Mouse (Mus musculus) cerebellum, postnatal 4 days (tissue): ENCODE measurements around the gene Ripk3.

ENCODE experiments used
- DNase-seq, 2 experiments: peaks; one replicate each; pipeline ENCODE4 v3.0.0; 2022; ENCODE audit warnings: low spot score in 2 of 2, mixed read lengths in 1 of 2

Ripk3 gene

GRCm38 (mm10) chr14:55788256-55789050 lies at the start of gene Ripk3:
Gene Ripk3, minus strand, starts transcription at chr14:55788865.
- DNase-seq, result no peak

DNA sequence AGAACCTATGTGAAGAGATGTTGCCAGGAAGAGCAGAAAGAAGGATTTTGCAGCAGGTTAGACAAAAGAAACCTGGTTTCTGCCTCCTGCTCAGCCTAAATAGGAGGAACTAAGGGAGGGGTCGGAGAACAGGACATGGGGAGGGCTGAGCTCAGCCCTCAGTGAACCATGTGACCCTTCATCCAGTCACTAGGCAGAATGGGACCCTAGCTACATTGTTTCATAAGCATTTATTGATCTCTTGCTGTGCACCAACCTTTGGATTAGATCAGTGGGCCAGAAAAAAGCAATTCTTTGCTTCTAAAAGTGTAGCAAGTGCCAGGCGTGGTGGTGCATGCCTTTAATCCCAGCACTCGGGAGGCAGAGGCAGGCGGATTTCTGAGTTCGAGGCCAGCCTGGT lies 49.6 kb upstream of the Ripk3 start:
- no peak for DNase-seq

DNA sequence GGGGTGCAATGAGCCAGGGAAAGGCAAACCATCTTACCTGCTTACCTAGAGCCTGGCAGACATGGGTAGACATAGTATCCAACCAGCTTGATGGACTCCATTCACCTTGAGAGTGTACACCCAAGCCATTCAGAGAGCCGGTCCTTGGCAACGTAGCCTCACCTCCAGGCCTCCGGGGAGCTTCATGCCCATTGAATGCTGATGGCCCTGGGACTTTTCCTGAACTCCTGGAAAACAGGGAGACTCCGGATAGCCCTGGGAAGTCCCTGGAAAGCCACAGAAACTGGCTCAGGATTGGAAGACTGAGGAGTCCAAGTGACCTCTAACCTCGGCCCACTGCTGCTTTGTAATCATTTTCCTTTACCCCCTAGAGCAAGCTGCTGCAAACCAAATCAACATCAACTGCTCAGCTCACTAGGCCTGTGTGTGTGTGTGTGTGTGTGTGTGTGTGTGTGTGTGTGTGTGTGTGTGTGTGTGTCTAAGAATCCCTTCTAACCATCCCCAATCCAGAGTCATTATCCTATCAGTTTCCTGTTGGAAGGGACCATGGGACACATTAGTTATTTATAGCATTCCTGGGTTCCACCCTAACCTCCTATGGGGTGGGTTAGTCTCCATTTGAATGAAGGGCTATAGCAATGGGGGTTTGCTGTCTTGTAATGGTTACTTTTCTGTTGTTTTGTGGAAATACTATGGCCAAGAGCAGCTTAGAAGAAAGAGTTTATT lies 46.3 kb upstream of the Ripk3 start:
- DNase-seq, result no peak

GRCm38 (mm10) chr14:55833126-55833525 lies 44.5 kb upstream of the Ripk3 start:
- DNase-seq, result no peak

GRCm38 (mm10) chr14:55830331-55830730 lies 41.7 kb upstream of the Ripk3 start:
- no peak for DNase-seq

GRCm38 (mm10) chr14:55829854-55830253 lies 41.2 kb upstream of the Ripk3 start:
- no peak for DNase-seq

DNA sequence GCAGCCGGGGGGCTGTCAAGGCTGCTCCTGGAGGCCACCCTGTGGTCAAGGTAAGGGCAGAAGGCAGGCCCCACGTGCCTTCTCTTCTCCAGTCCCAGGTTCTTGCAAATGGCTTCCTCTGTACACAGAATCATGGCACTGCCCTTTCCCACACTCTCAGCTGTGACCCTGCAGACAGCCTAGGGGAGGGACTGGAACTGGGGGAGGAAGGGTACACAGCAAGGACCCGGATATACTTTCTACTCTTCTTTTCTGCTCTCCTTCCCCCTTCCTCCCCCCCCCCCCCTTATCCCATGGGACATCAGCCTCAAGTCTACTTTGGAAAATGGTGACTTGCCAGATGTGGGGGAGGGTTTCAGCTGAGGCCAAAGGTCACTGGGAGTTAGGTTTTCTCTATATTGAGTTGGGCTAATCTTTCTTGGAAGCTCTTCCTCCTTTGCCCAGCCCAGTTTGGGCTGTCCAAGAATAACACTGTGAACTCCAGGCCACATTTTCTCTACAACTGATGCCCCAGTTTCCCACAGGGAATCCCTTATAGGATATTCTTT lies 40.1 kb upstream of the Ripk3 start:
- DNase-seq, result no peak

- peak in 1 of 2 experiments; percentile 32 for DNase-seq
Observed at GRCm38 (mm10) chr14:55826551-55827340, 38.1 kb upstream of the Ripk3 start.

GRCm38 (mm10) chr14:55826142-55826541 lies 37.5 kb upstream of the Ripk3 start:
- peak in 1 of 2 experiments; percentile 13 for DNase-seq

GRCm38 (mm10) chr14:55825216-55826051 lies 36.8 kb upstream of the Ripk3 start:
- DNase-seq, result peak in 1 of 2 experiments; percentile 64

GRCm38 (mm10) chr14:55824481-55825215 lies 36.0 kb upstream of the Ripk3 start:
- peak in 1 of 2 experiments; percentile 32 for DNase-seq

GRCm38 (mm10) chr14:55824001-55824480 lies 35.4 kb upstream of the Ripk3 start:
- DNase-seq, result peak in 1 of 2 experiments; percentile 12

DNA sequence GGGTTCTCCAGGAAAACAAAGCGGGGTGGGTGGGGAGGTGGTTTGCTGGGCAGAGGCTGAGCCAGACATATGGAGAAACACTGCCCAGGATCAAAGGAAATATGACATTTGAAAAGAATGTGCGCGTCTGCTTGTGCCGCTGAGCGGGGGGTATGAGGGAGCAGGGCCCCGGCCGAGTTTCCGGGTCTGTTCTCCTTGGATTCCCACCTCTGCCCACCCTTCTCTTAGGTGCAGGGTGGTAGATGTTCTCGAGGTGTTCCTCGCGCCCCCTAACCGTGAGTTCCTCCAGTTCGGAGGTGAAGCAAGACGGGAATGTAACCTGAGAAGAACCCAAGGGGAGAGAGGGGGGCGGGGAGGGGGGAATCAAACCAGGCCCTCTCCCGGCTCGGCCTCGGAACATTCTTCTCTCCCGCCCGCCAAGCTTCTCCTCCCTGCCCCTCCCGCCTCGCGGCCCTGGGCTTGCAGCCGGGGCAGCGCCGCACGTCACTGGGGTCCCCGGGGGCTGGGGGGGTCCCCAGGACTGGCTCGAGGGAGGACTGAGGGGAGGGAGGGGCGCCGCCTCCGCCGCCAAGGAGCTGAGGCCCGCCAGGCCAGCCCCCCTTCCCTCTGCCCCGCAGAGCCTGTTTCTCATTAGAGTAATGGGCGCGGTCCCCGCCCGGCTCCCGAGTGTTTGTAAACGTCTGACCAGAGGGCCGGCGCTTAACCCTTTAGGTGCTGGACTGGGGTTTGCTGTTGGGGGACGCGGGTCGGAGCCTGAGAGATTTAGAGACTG lies 34.5 kb upstream of the Ripk3 start, which contains the start of gene Nfatc4:
Gene Nfatc4 (plus strand): TSS at position 154 of the 772 bp plus-strand sequence.
- peak; percentile 57 to 78 for DNase-seq

- peak; percentile 46 to 73 for DNase-seq
Observed at GRCm38 (mm10) chr14:55822435-55822990, 33.8 kb upstream of the Ripk3 start.

DNA sequence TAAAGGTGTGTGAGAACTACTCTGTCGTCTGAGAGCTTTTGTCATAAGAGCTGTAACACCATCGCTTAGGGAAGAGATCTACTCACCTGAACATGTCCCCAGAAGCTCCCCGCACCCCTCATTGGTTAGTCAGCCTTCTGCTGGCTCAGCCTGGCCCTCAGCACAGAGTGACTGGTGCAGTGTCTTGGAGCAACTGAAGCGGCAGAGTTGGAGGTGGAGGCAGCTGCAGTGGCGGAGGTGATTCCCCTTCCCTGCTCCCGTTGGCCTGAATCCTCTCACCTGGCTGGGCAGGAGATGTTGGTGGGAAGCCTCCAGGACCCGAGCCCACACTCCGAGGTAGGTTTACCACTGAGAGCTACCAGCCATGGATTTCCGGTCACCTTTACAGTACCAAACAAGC lies 31.9 kb upstream of the Ripk3 start:
- peak in 1 of 2 experiments; percentile 0 for DNase-seq

DNA sequence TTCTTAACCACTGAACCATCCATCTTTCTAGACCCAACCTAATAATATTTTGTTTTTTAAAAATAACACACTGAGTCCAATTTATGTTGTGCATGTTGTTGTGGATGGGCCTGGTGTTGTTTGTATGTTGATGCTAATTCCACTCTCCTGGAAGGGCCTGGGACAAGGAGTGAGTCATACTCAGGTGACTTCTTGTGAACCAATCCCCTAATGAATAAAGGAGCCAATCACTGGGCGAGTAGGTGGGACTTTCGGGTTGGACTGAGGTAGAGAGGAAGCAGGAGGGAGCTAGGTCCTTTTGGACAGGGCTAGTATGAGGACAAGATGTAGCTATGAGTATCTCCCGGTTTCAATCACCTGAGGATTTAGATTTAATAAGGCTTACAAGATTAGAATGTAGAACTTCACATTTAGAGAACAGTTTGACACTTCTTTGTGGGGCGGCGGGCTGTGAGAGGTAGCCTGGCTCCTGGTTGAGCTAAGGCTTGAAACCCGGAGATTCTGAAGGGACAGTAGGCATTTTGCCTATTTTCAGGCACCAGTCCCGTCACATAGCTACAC lies 31.3 kb upstream of the Ripk3 start:
- DNase-seq, result peak in 1 of 2 experiments; percentile 0

- DNase-seq, result peak in 1 of 2 experiments; percentile 29
Observed at GRCm38 (mm10) chr14:55815310-55815751, 26.7 kb upstream of the Ripk3 start.

GRCm38 (mm10) chr14:55814885-55815284 lies 26.2 kb upstream of the Ripk3 start:
- DNase-seq, result peak in 1 of 2 experiments; percentile 68
